Mouse (Mus musculus): Measurements from ENCODE around the gene Mrgpra9.
"Not testable (repeated sequence)": the region's sequence is repeated elsewhere in the genome, so short reads cannot be mapped to it uniquely, and the experiment has no call there.

Gene Mrgpra9

DNA sequence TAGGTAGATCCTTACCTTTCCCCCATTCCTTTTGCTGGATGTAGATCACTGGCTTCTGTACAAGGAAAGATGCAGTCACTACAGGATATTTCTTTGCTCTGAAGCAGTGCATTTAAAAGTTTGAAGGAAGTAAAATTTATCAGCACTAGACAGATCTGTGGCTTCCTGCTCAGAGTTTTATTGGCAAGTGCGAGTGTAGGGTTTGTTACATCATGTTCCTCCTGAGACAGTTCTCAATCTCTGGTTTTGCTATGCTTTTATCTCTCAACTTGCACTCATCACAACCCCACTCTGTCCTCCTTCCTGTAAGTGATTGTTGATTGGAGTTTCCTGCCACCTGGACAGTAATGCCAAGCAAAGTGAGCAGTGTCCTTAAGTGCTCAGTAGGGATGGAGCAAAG, at the start of gene Mrgpra9:
Mrgpra9 (minus strand) TSS at position 79 of the 400 bp plus-strand sequence.
- no peak for DNase-seq (ENCODE audit: low spot score)

DNA sequence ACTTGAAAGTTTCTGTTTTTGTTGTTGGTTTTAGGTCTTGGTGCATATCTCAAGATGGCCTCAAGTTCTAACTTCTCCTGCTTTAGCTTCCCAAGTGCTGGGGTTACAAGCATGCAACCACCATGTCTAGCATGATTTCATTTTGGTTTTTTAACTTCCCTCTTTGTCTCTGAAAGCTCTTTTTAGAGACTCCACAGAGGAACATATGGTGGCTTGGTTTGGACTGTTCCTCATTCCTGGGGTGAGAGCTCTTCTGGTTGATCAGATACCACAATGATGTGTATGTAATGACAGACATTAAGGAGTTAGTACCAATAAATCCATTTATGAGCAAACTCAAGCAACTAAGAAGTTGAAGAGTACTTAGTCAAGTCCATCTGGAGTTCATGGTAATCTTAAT, 47.0 kb upstream of the Mrgpra9 start:
- DNase-seq (ENCODE audit: low spot score) = not testable (repeated sequence)

GRCm38 (mm10) chr7:47271547-47271946, 18.9 kb upstream of the Mrgpra9 start:
- DNase-seq (ENCODE audit: low spot score) = not testable (repeated sequence)

- no peak for DNase-seq (ENCODE audit: low spot score)
Observed at GRCm38 (mm10) chr7:47244658-47245057, 8.0 kb downstream of the Mrgpra9 start.

GRCm38 (mm10) chr7:47204830-47205229, 47.8 kb downstream of the Mrgpra9 start, which contains the start of gene Mrgpra6:
Gene Mrgpra6, minus strand, starts transcription at chr7:47204920.
- DNase-seq (ENCODE audit: low spot score) = no peak

- DNase-seq (ENCODE audit: low spot score) = no peak
Observed at GRCm38 (mm10) chr7:47195271-47195670, 57.4 kb downstream of the Mrgpra9 start.
